Mouse (Mus musculus) embryonic facial prominence, embryonic 15.5 days (tissue): ENCODE measurements around the gene Prune1. TPM values are rescaled to one million over a fixed set of nuclear protein-coding genes. Genes with fewer than 3 reads are reported as not detected.

Experiments used
- ATAC-seq: fragments of 200-750 bp; cut with Nextera tagmentation; 2 replicates; pipeline ENCODE4 v1.8.0; 2017; ENCODE audit warnings: low read depth, moderate TSS enrichment; ENCODE audit not compliant: insufficient number of reproducible peaks, low FRiP score, low TSS enrichment
- H3K27ac ChIP-seq: fragments of 300-500 bp; sonication (generic); replicated peaks from 2 replicates; pipeline ENCODE4 v1.5.1; 2015; ENCODE audit warnings: mild to moderate bottlenecking, inconsistent platforms
- H3K27me3 ChIP-seq: fragments of 300-500 bp; sonication (generic); 2 replicates; pipeline ENCODE4 v1.6.1; 2015; ENCODE audit warnings: inconsistent platforms
- H3K36me3 ChIP-seq: fragments of 300-500 bp; sonication (generic); 2 replicates; pipeline ENCODE4 v1.6.1; 2015; ENCODE audit warnings: mild to moderate bottlenecking, inconsistent platforms
- H3K4me1 ChIP-seq: fragments of 300-500 bp; sonication (generic); 2 replicates; pipeline ENCODE4 v1.6.1; 2015; ENCODE audit warnings: inconsistent platforms
- H3K4me2 ChIP-seq: fragments of 300-500 bp; sonication (generic); replicated peaks from 2 replicates; pipeline ENCODE4 v1.6.1; 2015; ENCODE audit warnings: mild to moderate bottlenecking, inconsistent platforms
- H3K4me3 ChIP-seq: fragments of 300-500 bp; sonication (generic); replicated peaks from 2 replicates; pipeline ENCODE4 v1.5.1; 2015; ENCODE audit warnings: mild to moderate bottlenecking, inconsistent platforms
- H3K9ac ChIP-seq: fragments of 300-500 bp; sonication (generic); 2 replicates; pipeline ENCODE4 v1.6.1; 2015; ENCODE audit warnings: inconsistent platforms
- H3K9me3 ChIP-seq: fragments of 300-500 bp; sonication (generic); replicated peaks from 2 replicates; pipeline ENCODE4 v1.6.1; 2016; ENCODE audit warnings: inconsistent platforms
- WGBS: fragments of 180-500 bp; shearing (Covaris S2); methylation state at CpG from one replicate; pipeline ENCODE4 v1.1.7; 2015; 5-methylcytosine and 5-hydroxymethylcytosine counted together
- polyA plus RNA-seq: library from polyadenylated mRNA; unstranded; fragments of >200 nt; fragmentation: Nextera tagmentation; extraction: Ambion mirVana; gene quantifications from 2 replicates; pipeline ENCODE4 v1.2.1, GENCODE M21; 2015

Prune1 gene
- polyA plus RNA-seq, 1 experiment from 2014 or later: 26.5 TPM

- H3K9ac ChIP-seq: no peak overlapping the region
- no peaks in the 10 kb centered on the region for H3K9me3 ChIP-seq
- peaks cover 34% of the 10 kb centered on the region for H3K36me3 ChIP-seq
- no peaks in the 10 kb centered on the region for H3K27me3 ChIP-seq
- peak overlapping the region; percentile 27 for H3K4me2 ChIP-seq
- peak overlapping the region; percentile 20; the same call in 1 of the 2 replicates for H3K4me3 ChIP-seq
- 63% methylated on average over 5 of the region's 5 CpGs for WGBS
- no peak for ATAC-seq
- H3K27ac ChIP-seq: peak overlapping the region; percentile 74
- 0 out of 2 replicates have a peak, but pooled peaks cover 5% of the 10 kb centered on the region for H3K4me1 ChIP-seq
Measured at GRCm38 (mm10) chr3:95250361-95250760, 31.5 kb downstream of the Prune1 start.

DNA sequence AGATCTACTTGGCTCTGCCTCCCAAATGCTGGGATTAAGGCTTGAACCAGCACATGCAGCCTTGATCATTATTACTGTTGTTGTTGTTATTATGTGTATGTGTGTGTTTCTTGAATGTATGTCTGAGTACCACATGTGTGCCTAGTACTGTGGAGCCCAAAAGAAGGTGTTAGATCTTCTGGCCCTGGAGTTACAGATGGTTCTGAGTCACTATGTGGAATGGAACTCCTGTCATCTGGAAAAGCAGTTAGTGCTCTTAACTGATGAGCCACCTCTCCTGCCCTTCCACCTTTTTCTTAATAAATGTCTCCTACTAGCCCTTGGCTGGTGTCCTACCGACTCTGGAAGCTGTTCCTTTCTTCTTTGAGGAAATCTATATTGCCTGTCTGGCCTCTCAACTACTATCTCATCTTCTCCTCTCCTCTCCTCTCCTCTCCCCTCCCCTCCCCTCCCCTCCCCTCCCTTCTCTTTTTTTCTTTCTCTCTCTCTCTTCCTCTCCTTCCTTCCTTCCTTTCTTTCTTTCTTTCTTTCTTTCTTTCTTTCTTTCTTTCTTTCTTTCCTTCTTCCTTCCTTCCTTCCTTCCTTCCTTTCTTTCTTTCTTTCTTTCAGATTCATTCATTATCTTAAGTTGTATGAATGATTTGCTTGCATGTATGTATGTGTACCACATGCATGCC is 34.1 kb downstream of the Prune1 start:
- Histone ChIP-seq H3K27ac (no peak overlapping the region), H3K4me1 (0 out of 2 replicates have a peak, but pooled peaks cover 5% of the 10 kb centered on the region), H3K9ac (no peak overlapping the region), H3K9me3 (no peaks in the 10 kb centered on the region), H3K4me2 (no peak overlapping the region), H3K27me3 (no peaks in the 10 kb centered on the region), H3K36me3 (peaks cover 13% of the 10 kb centered on the region), H3K4me3 (no peak overlapping the region)
- no peak for ATAC-seq
- 87% methylated on average over 1 of the region's 1 CpGs for WGBS

DNA sequence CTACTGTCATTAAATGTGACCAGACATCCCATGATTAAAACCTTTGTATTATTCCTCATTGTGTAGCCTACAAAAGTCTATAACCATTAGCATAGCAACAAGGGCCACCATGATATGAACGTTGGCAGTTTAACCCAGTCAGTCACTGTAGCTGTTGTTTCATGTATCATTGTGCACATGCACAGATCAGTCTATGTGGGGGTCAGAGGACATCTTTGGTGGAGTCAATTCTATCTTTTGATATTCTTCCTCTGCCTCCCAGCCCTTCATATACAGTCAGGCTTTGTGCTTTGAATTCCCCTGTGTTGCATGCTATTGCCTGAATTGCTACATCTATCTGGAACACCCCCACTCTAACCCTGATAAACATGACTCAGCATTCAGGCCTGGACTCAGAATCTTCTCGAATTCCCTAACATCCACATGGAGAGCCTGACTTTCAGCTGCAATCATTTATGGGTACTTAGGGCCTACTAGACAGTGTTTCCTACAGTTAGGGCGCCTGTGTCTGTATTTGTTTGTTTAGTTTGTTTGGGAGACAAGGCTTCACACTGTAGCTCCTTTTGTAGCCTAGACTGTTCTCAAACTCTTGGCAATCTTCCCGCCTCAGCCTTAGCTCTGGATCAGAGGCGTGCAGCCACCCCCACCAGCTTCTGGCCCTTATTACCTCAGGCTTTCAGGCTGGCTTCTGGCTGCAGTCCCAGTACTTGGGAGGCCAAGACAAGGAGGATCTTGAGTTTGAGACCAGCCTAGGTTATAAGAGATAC is 35.2 kb downstream of the Prune1 start:
- Histone ChIP-seq H3K36me3 (peaks cover 7% of the 10 kb centered on the region; the same call in 1 of the 2 replicates), H3K4me1 (0 out of 2 replicates have a peak, but pooled peaks cover 5% of the 10 kb centered on the region), H3K9me3 (no peaks in the 10 kb centered on the region), H3K4me3 (no peak overlapping the region), H3K27ac (no peak overlapping the region), H3K27me3 (no peaks in the 10 kb centered on the region), H3K9ac (no peak overlapping the region), H3K4me2 (no peak overlapping the region)
- WGBS: 73% methylated on average over 5 of the region's 5 CpGs
- no peak for ATAC-seq

DNA sequence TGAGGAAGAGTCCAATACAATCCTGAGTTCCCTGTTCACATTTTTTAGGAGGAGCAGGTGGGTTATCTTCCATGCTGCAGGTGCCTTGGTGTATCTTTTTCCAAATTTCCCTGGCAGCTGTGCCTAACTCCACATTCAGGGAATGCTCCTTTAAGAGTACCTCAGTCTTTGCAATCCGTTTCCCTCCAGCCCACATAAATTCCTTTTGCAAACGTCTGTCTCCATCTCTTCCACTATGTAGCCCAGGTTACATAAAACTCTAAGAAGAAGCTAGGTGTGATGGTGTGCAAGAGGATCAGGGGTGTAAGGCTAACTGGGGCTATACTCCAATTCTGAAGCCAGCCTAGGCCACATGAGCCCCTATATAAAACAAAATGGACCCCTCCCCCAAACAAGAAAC is 38.8 kb downstream of the Prune1 start:
- no peak overlapping the region for H3K27ac ChIP-seq
- H3K4me2 ChIP-seq: no peak overlapping the region
- H3K4me3 ChIP-seq: no peak overlapping the region
- H3K4me1 ChIP-seq: peaks cover 6% of the 10 kb centered on the region; the same call in 1 of the 2 replicates
- no peak for ATAC-seq
- WGBS: 72% methylated on average over 2 of the region's 2 CpGs
- H3K9ac ChIP-seq: no peak overlapping the region
- no peaks in the 10 kb centered on the region for H3K9me3 ChIP-seq
- peaks cover 10% of the 10 kb centered on the region for H3K36me3 ChIP-seq
- H3K27me3 ChIP-seq: no peaks in the 10 kb centered on the region

GRCm38 (mm10) chr3:95241498-95241897 is 40.4 kb downstream of the Prune1 start, which contains the start of gene Gm128:
TSS of gene Gm128 (minus strand) at chr3:95241598.
- Histone ChIP-seq H3K9ac (no peak within 1 kb of the TSS), H3K36me3 (peaks cover 26% of the 10 kb centered on the region), H3K4me2 (no peak within 1 kb of the TSS), H3K4me3 (no peak within 1 kb of the TSS), H3K4me1 (peaks cover 6% of the 10 kb centered on the region; the same call in 1 of the 2 replicates), H3K9me3 (no peaks in the 10 kb centered on the region), H3K27me3 (no peaks in the 10 kb centered on the region), H3K27ac (no peak within 1 kb of the TSS)
- ATAC-seq: no peak
- 73% methylated on average over 7 of the region's 7 CpGs for WGBS

DNA sequence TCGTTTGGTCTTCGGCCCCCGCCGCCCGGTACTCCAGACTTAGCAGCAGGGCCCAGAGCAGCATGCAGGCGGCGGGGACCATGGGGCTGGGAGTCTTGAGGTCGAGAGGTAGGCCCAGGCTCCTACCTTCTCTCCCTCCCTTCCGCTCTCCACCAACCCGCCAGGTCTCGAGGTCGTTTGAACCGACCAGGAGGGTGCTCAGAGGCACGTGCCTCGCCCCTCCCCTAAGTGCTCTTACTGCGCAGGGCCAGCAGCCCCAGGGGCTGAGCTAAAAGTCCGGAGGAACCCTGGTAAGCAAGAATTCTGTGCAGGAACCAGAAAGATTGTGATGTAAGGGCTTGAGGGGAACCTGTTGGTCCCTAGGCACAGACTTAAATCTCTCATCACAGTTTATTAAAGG is 41.0 kb downstream of the Prune1 start:
- Histone ChIP-seq H3K9me3 (no peaks in the 10 kb centered on the region), H3K9ac (no peak overlapping the region), H3K27ac (no peak overlapping the region), H3K36me3 (peaks cover 31% of the 10 kb centered on the region), H3K27me3 (no peaks in the 10 kb centered on the region), H3K4me2 (no peak overlapping the region), H3K4me1 (peaks cover 6% of the 10 kb centered on the region; the same call in 1 of the 2 replicates), H3K4me3 (no peak overlapping the region)
- ATAC-seq: no peak
- WGBS: 28% methylated on average over 17 of the region's 17 CpGs

DNA sequence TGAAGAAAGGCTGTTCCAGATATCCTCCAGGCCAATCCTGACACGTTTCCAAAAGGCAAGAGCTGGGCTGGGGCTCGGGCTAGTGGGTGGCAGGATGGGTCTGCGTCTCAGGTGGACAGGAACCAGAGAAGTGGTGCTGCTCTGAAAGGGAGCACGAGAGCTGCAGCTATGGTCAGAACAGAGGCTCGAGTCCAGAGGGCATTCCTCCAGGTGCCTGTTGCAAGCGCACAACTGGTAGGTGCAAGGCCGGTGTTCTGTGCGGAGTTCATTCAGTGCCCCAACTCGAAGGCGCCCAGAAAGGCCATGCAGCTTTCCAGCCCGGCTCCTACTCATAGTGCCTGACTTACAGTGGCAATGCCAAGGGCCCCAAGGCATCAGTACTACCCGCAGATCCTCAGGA is 41.9 kb downstream of the Prune1 start:
- H3K9ac ChIP-seq: no peak overlapping the region
- H3K27ac ChIP-seq: no peak overlapping the region
- H3K36me3 ChIP-seq: peaks cover 35% of the 10 kb centered on the region
- no peaks in the 10 kb centered on the region for H3K9me3 ChIP-seq
- H3K4me1 ChIP-seq: peaks cover 6% of the 10 kb centered on the region; the same call in 1 of the 2 replicates
- H3K4me2 ChIP-seq: no peak overlapping the region
- H3K27me3 ChIP-seq: no peaks in the 10 kb centered on the region
- ATAC-seq: no peak
- no peak overlapping the region for H3K4me3 ChIP-seq
- 88% methylated on average over 12 of the region's 12 CpGs for WGBS

DNA sequence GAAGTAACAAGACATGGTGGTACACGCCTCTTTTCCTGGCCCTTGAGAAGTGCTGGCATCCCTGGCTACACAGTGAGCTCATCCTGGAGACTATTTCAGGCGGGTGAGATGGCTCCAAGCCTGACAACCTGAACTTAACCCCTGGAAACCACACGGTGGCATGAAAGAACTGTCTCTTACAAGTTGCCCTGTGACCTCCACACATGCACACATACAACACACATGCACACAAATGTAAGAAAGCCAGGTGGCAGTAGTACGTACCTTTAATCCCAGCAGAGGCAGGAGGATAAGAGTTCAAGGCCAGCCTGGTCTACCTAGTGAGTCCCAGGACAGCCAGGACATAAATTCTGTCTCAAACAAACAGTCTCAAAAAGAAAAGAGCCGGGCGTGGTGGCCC is 42.9 kb downstream of the Prune1 start:
- Histone ChIP-seq H3K9ac (no peak overlapping the region), H3K4me2 (no peak overlapping the region)
- 80% methylated on average over 6 of the region's 6 CpGs for WGBS

GRCm38 (mm10) chr3:95237541-95238099 is 44.3 kb downstream of the Prune1 start:
- H3K36me3 ChIP-seq: peaks cover 58% of the 10 kb centered on the region
- 75% methylated on average over 8 of the region's 8 CpGs for WGBS

More for the DNA sequence above, 42.9 kb downstream of the Prune1 start:
- Histone ChIP-seq H3K27ac (no peak overlapping the region), H3K36me3 (peaks cover 44% of the 10 kb centered on the region), H3K4me1 (peaks cover 6% of the 10 kb centered on the region; the same call in 1 of the 2 replicates), H3K4me3 (no peak overlapping the region), H3K9me3 (no peaks in the 10 kb centered on the region), H3K27me3 (no peaks in the 10 kb centered on the region)
- ATAC-seq: no peak

DNA sequence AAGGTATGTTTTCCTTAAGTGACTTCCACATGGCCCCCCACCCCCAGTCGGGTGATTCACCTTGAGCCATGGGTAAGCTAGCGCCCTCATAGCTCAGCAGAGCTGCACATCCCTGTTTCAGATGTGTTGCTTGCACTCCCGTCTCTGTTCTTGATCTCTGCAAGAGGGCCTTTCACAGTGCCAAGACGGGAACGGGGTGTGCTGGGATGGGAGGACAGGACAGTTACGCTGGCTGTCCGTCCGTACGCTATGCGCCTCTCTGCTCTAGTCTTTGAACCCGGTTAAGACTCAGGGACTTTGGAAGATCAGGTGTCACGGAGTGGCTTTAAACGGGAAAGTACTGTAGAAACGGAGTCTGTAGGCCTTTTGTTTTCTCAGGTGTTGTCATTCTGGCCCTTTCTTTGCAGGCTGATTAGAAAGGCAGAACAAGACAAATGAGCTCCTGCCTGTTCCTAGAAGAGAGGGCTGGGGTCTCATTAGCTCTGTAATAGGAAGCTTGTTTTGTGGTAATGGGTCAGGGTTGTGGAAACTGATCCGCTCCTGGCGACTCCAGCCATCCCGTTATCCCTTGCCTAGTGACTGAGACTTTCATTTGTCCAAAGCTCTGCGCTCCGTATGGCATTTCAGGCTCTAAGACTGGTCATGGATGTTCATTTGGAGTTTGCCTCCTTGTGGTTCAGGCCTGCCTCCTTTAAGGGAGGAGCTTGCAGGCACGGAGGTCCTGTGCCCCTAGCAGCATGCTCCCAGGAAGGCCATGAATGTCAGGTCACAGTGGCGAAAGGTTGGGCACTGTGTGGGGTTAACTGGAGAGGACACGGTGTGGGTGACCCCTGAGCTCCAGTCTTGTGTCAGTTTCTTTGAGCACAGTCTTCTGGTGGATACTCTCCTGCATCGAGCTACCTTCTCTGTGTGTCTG is 46.2 kb downstream of the Prune1 start:
- Histone ChIP-seq H3K27ac (no peak overlapping the region), H3K9ac (no peak overlapping the region), H3K36me3 (peaks cover 69% of the 10 kb centered on the region), H3K4me2 (no peak overlapping the region), H3K4me1 (peaks cover 15% of the 10 kb centered on the region), H3K27me3 (no peaks in the 10 kb centered on the region), H3K9me3 (no peaks in the 10 kb centered on the region), H3K4me3 (no peak overlapping the region)
- 60% methylated on average over 23 of the region's 23 CpGs for WGBS
- no peak for ATAC-seq

More at GRCm38 (mm10) chr3:95237541-95238099, 44.3 kb downstream of the Prune1 start:
- Histone ChIP-seq H3K9ac (no peak overlapping the region), H3K4me1 (peaks cover 6% of the 10 kb centered on the region; the same call in 1 of the 2 replicates), H3K9me3 (no peaks in the 10 kb centered on the region), H3K4me2 (no peak overlapping the region), H3K4me3 (no peak overlapping the region), H3K27me3 (no peaks in the 10 kb centered on the region), H3K27ac (peak overlapping the region; percentile 28; the same call in 1 of the 2 replicates)
- no peak for ATAC-seq
